Mouse (Mus musculus) layer of hippocampus, postnatal 14 days (tissue): ENCODE results near the gene Zfp715. TPM values are rescaled to one million over a fixed set of nuclear protein-coding genes. Genes with fewer than 3 reads are reported as not detected.
"Not testable (repeated sequence)": the region's sequence is repeated elsewhere in the genome, so short reads cannot be mapped to it uniquely, and the experiment has no call there.

Source experiments
- DNase-seq, 2 experiments: peaks; one replicate each; pipeline ENCODE4 v3.0.0; 2021 to 2022; ENCODE audit warnings: low spot score in 2 of 2, mixed read lengths in 1 of 2
- long read RNA-seq, 2 experiments: library from polyadenylated mRNA; stranded (forward); transcript quantifications; one replicate each; pipeline ENCODE4 v2.0.0; 2021
- total RNA-seq, 2 experiments: library from RNA; stranded (reverse); gene quantifications; 2 replicates each; pipeline ENCODE4 v1.2.3; 2021

The Zfp715 gene
- 10 to 100 TPM; 20.0 to 22.0 TPM for total RNA-seq
- long read RNA-seq, experiment 1, full-length matches to known transcripts = 8 of 22 reads
- long read RNA-seq, experiment 1, partial matches to known transcripts = 1 of 22 reads
- long read RNA-seq, experiment 1, other reads (novel, unspliced or antisense) = 13 of 22 reads
- long read RNA-seq, experiment 2, full-length matches to known transcripts = 4 of 16 reads
- long read RNA-seq, experiment 2, partial matches to known transcripts = 0 of 16 reads
- long read RNA-seq, experiment 2, other reads (novel, unspliced or antisense) = 12 of 16 reads

- peak; percentile 91 to 97 for DNase-seq
Measured at GRCm38 (mm10) chr7:43313013-43313428, at the start of gene Zfp715. Gene Zfp715 (minus strand): TSS chr7:43313294.

- DNase-seq = no peak
Measured at GRCm38 (mm10) chr7:43362021-43362420, 48.9 kb upstream of the Zfp715 start.

- no peak for DNase-seq
Measured at GRCm38 (mm10) chr7:43361442-43361841, 48.3 kb upstream of the Zfp715 start.

GRCm38 (mm10) chr7:43358556-43358955 lies 45.5 kb upstream of the Zfp715 start:
- no peak for DNase-seq

- DNase-seq = peak; percentile 9
Measured at GRCm38 (mm10) chr7:43354893-43355835, 42.1 kb upstream of the Zfp715 start.

- no peak for DNase-seq
Measured at GRCm38 (mm10) chr7:43353758-43354157, 40.7 kb upstream of the Zfp715 start.

- DNase-seq = peak in 1 of 2 experiments; percentile 16
Measured at GRCm38 (mm10) chr7:43353118-43353517, 40.0 kb upstream of the Zfp715 start.

- DNase-seq = no peak
Measured at GRCm38 (mm10) chr7:43351154-43351553, 38.1 kb upstream of the Zfp715 start, which contains the start of gene Siglecf. Gene Siglecf (plus strand): TSS chr7:43351341.

GRCm38 (mm10) chr7:43349623-43350022 lies 36.5 kb upstream of the Zfp715 start:
- not testable (repeated sequence) for DNase-seq

- no peak for DNase-seq
Measured at GRCm38 (mm10) chr7:43346571-43346970, 33.5 kb upstream of the Zfp715 start.

- DNase-seq = no peak
Measured at GRCm38 (mm10) chr7:43346148-43346547, 33.1 kb upstream of the Zfp715 start.

GRCm38 (mm10) chr7:43344491-43344890 lies 31.4 kb upstream of the Zfp715 start:
- DNase-seq = no peak

- DNase-seq = no peak
Measured at GRCm38 (mm10) chr7:43344020-43344419, 30.9 kb upstream of the Zfp715 start.

- no peak for DNase-seq
Measured at GRCm38 (mm10) chr7:43343191-43343590, 30.1 kb upstream of the Zfp715 start.

- DNase-seq = no peak
Measured at GRCm38 (mm10) chr7:43340771-43341170, 27.7 kb upstream of the Zfp715 start.

GRCm38 (mm10) chr7:43333899-43334298 lies 20.8 kb upstream of the Zfp715 start:
- DNase-seq = no peak

- DNase-seq = no peak
Measured at GRCm38 (mm10) chr7:43333203-43333602, 20.1 kb upstream of the Zfp715 start.

- DNase-seq = no peak
Measured at GRCm38 (mm10) chr7:43328101-43328500, 15.0 kb upstream of the Zfp715 start.

GRCm38 (mm10) chr7:43326223-43326780 lies 13.2 kb upstream of the Zfp715 start:
- DNase-seq = peak; percentile 21 to 72

GRCm38 (mm10) chr7:43312386-43313012 lies 595 bp downstream of the Zfp715 start:
- no peak for DNase-seq

GRCm38 (mm10) chr7:43311632-43312031 lies 1.5 kb downstream of the Zfp715 start:
- no peak for DNase-seq
